Mouse (Mus musculus): ENCODE measurements around the gene Ccdc169. TPM values are rescaled to one million over a fixed set of nuclear protein-coding genes. Genes with fewer than 3 reads are reported as not detected.

Ccdc169 gene
- polyA plus RNA-seq, 1 experiment from 2014 or later: not detected

DNA sequence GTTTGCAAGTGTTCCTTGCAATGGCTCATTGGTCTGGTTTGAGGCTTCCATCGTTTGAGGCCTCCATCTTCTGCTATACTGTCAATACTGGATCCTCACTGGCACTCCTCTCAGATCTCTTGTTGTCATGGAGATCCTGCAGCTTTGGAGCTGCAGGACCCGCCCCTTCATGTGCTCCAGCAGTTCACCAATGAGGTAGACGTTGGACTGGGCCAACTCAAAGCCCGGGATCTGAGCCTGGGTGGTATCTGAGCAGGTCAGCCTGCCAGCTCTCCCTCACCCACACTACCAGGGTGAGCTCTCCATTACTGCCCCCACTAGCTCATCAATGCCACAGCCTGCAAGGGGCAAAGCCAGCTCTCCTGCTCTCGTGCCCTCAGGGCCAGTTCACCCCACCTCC is 20.3 kb downstream of the Ccdc169 start:
- WGBS: 66% methylated on average over 5 of the region's 5 CpGs
- ATAC-seq (replicated peaks; ENCODE audit: low FRiP score, low TSS enrichment, low read depth): no peak

DNA sequence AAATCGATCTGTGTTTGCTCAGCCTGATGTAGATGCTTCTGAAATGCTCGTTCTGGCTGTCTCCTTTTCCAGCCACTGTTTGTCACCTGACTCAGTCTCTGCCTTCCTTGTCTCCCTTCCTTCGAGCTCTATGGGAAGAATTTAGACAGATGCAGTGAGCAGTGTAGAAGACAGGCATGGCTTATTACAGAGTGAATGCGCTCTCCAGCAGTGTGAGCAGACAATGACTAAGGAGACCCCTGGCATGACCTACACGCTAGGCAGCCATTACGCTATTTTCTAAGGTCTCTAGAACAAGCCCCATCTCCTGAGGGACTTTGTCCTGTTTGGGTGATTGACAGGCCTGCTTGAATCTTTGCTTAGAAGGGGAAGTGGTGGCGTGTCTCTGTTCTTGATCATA is 24.0 kb downstream of the Ccdc169 start:
- Histone ChIP-seq H3K9me3 (ENCODE audit: control insufficient read depth, low read length) (no peaks in the 10 kb centered on the region), H3K4me3 (ENCODE audit: low read depth, low read length) (no peak overlapping the region), H3K9ac (ENCODE audit: low read length) (no peak overlapping the region), H3K36me3 (ENCODE audit: control insufficient read depth, insufficient read depth, low read length) (no peaks in the 10 kb centered on the region), H3K27me3 (replicated peaks; ENCODE audit: control insufficient read depth, insufficient read depth, low read length) (no peaks in the 10 kb centered on the region), H3K4me2 (ENCODE audit: low read length) (no peak overlapping the region), H3K27ac (ENCODE audit: low read depth) (no peak overlapping the region), H3K4me1 (replicated peaks; ENCODE audit: control insufficient read depth, insufficient read depth, low read length) (no peaks in the 10 kb centered on the region)
- ATAC-seq (replicated peaks; ENCODE audit: low FRiP score, low TSS enrichment, low read depth) (no peak), DNase-seq (ENCODE audit: low spot score) (peak; percentile 40)
- 72% methylated on average over 7 of the region's 7 CpGs for WGBS

More for the DNA sequence above, 20.3 kb downstream of the Ccdc169 start:
- Histone ChIP-seq H3K4me3 (ENCODE audit: low read depth, low read length) (no peak overlapping the region), H3K4me2 (ENCODE audit: low read length) (no peak overlapping the region), H3K27me3 (replicated peaks; ENCODE audit: control insufficient read depth, insufficient read depth, low read length) (no peaks in the 10 kb centered on the region), H3K36me3 (ENCODE audit: control insufficient read depth, insufficient read depth, low read length) (no peaks in the 10 kb centered on the region), H3K9me3 (ENCODE audit: control insufficient read depth, low read length) (no peaks in the 10 kb centered on the region), H3K27ac (ENCODE audit: low read depth) (no peak overlapping the region), H3K4me1 (replicated peaks; ENCODE audit: control insufficient read depth, insufficient read depth, low read length) (no peaks in the 10 kb centered on the region), H3K9ac (ENCODE audit: low read length) (no peak overlapping the region)
- peak; percentile 36 for DNase-seq (ENCODE audit: low spot score)

DNA sequence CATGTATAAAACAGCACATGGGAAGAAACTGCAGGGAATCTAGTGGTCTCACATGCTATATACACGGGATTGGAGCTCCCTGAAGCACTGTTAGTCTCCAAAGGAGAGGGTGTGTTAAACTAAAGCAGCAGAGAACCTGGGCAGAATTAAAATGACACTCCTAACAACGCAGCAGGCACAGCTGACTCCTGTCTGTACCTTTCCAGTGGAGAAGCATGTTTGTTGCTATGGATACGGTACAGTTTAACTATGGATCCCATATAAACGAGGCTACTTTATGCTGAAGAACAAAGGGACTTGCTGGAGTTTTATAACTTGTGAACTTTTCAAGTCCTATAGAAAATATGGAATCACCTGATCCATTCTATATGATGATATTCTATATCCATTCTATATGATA is 26.4 kb downstream of the Ccdc169 start:
- Histone ChIP-seq H3K27me3 (replicated peaks; ENCODE audit: control insufficient read depth, insufficient read depth, low read length) (no peaks in the 10 kb centered on the region), H3K4me3 (ENCODE audit: low read depth, low read length) (no peak overlapping the region), H3K36me3 (ENCODE audit: control insufficient read depth, insufficient read depth, low read length) (no peaks in the 10 kb centered on the region), H3K27ac (ENCODE audit: low read depth) (no peak overlapping the region), H3K4me2 (ENCODE audit: low read length) (no peak overlapping the region), H3K4me1 (replicated peaks; ENCODE audit: control insufficient read depth, insufficient read depth, low read length) (no peaks in the 10 kb centered on the region), H3K9ac (ENCODE audit: low read length) (no peak overlapping the region), H3K9me3 (ENCODE audit: control insufficient read depth, low read length) (no peaks in the 10 kb centered on the region)
- DNase-seq (ENCODE audit: low spot score) (no peak), ATAC-seq (replicated peaks; ENCODE audit: low FRiP score, low TSS enrichment, low read depth) (no peak)
- 61% methylated on average over 4 of the region's 4 CpGs for WGBS

DNA sequence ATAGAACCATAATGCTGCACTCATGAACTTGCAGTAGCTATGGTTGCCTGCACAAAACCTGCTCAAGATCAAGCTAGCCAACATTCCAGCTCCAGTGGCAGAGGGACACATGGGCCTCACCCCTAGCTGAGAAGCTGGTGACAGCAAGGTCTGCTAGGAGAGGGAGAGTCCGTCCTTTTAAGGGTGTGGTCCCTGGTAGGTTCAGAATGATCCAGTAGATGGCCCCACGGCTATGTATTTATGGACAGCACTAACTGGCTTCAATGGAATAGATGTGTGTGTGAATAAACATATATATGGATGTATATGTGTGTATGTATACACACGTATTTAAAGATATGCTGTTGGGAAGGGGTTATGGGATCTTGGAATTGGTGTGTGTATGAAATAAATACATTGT is 35.3 kb downstream of the Ccdc169 start:
- 69% methylated on average over 3 of the region's 3 CpGs for WGBS
- H3K4me3 ChIP-seq (ENCODE audit: low read depth, low read length): no peak overlapping the region
- no peaks in the 10 kb centered on the region for H3K27me3 ChIP-seq (replicated peaks; ENCODE audit: control insufficient read depth, insufficient read depth, low read length)
- DNase-seq (ENCODE audit: low spot score) (no peak), ATAC-seq (replicated peaks; ENCODE audit: low FRiP score, low TSS enrichment, low read depth) (no peak)
- no peak overlapping the region for H3K27ac ChIP-seq (ENCODE audit: low read depth)
- H3K4me2 ChIP-seq (ENCODE audit: low read length): no peak overlapping the region
- no peak overlapping the region for H3K9ac ChIP-seq (ENCODE audit: low read length)
- no peaks in the 10 kb centered on the region for H3K36me3 ChIP-seq (ENCODE audit: control insufficient read depth, insufficient read depth, low read length)
- no peaks in the 10 kb centered on the region for H3K9me3 ChIP-seq (ENCODE audit: control insufficient read depth, low read length)
- no peaks in the 10 kb centered on the region for H3K4me1 ChIP-seq (replicated peaks; ENCODE audit: control insufficient read depth, insufficient read depth, low read length)

DNA sequence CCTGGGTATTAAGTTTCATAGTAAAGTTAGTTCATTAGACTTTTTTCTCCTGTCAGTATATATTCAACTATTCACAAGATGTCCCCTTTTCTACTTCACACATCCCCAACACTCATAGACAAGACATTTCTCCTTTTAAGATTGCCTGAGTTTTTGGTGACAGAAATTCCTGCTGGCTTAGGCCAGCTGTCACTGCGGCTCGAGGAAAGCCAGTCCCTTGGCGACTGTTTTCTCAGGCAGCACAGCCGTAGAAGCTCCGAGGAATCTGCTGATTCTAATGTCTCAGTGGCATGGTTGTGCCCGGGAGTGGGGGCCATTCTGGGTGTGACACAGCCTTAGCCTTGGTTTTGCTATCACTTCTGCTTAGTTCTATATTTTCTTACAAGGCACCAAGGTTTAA is 40.1 kb downstream of the Ccdc169 start:
- Histone ChIP-seq H3K4me3 (ENCODE audit: low read depth, low read length) (no peak overlapping the region), H3K4me1 (replicated peaks; ENCODE audit: control insufficient read depth, insufficient read depth, low read length) (no peaks in the 10 kb centered on the region), H3K4me2 (ENCODE audit: low read length) (no peak overlapping the region), H3K9me3 (ENCODE audit: control insufficient read depth, low read length) (peaks cover 2% of the 10 kb centered on the region; the same call in 1 of the 2 replicates), H3K27me3 (replicated peaks; ENCODE audit: control insufficient read depth, insufficient read depth, low read length) (no peaks in the 10 kb centered on the region), H3K9ac (ENCODE audit: low read length) (no peak overlapping the region), H3K36me3 (ENCODE audit: control insufficient read depth, insufficient read depth, low read length) (no peaks in the 10 kb centered on the region), H3K27ac (ENCODE audit: low read depth) (no peak overlapping the region)
- 42% methylated on average over 6 of the region's 6 CpGs for WGBS
- no peak for DNase-seq (ENCODE audit: low spot score)
- ATAC-seq (replicated peaks; ENCODE audit: low FRiP score, low TSS enrichment, low read depth): no peak

DNA sequence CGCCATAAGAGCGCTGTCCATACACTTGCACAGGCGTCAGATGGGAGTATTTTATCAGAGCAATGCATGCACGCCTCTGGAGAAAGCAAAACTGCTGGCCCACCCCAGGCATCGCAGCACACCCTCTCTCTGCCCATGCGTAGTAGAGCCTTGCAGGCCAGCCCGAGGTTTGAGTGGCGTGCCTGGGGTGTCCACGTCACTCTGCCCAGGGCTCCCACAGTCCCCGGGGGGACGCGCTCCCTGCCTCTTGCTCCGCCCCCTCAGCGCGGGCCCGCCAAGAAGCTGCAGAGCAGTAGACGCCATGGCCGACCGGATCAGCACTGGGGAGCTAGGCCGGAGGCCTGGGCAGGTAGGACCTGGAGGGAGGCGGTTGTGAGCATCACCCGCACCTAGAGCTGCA is 44.6 kb downstream of the Ccdc169 start, which contains the start of gene Sohlh2:
TSS of gene Sohlh2 (plus strand) at position 263 of the 400 bp plus-strand sequence.
- Histone ChIP-seq H3K36me3 (ENCODE audit: control insufficient read depth, insufficient read depth, low read length) (no peaks in the 10 kb centered on the region), H3K27ac (ENCODE audit: low read depth) (no peak within 1 kb of the TSS), H3K4me3 (ENCODE audit: low read depth, low read length) (no peak within 1 kb of the TSS), H3K27me3 (replicated peaks; ENCODE audit: control insufficient read depth, insufficient read depth, low read length) (no peaks in the 10 kb centered on the region), H3K4me2 (ENCODE audit: low read length) (no peak within 1 kb of the TSS), H3K9me3 (ENCODE audit: control insufficient read depth, low read length) (peaks cover 2% of the 10 kb centered on the region; the same call in 1 of the 2 replicates), H3K9ac (ENCODE audit: low read length) (no peak within 1 kb of the TSS), H3K4me1 (replicated peaks; ENCODE audit: control insufficient read depth, insufficient read depth, low read length) (no peaks in the 10 kb centered on the region)
- no peak for DNase-seq (ENCODE audit: low spot score)
- ATAC-seq (replicated peaks; ENCODE audit: low FRiP score, low TSS enrichment, low read depth): no peak
- 91% methylated on average over 22 of the region's 22 CpGs for WGBS

DNA sequence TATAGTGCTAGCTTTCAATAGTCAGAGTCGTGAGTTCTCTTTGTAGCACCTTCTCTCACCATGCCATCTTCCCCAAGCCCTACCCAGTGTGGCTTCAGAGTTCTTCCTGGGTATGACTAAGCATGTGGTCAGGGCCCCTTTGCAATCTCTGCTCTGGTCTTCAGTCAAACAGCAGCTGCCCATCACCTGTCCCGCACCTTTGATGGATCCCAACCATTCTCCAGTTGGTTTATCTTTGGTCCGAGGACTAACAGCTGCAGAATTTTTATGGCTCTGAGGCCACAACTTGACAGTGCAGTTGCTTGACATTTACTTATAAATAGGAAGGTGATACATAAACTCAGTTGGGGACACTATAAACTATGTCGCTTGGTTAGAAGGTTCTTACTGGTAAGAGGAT is 54.5 kb downstream of the Ccdc169 start:
- Histone ChIP-seq H3K27ac (ENCODE audit: low read depth) (no peak overlapping the region), H3K27me3 (replicated peaks; ENCODE audit: control insufficient read depth, insufficient read depth, low read length) (no peaks in the 10 kb centered on the region), H3K9ac (ENCODE audit: low read length) (no peak overlapping the region), H3K4me3 (ENCODE audit: low read depth, low read length) (no peak overlapping the region), H3K9me3 (ENCODE audit: control insufficient read depth, low read length) (no peaks in the 10 kb centered on the region), H3K4me2 (ENCODE audit: low read length) (no peak overlapping the region), H3K36me3 (ENCODE audit: control insufficient read depth, insufficient read depth, low read length) (no peaks in the 10 kb centered on the region), H3K4me1 (replicated peaks; ENCODE audit: control insufficient read depth, insufficient read depth, low read length) (no peaks in the 10 kb centered on the region)
- WGBS: 61% methylated on average over 4 of the region's 4 CpGs
- DNase-seq (ENCODE audit: low spot score): no peak
- ATAC-seq (replicated peaks; ENCODE audit: low FRiP score, low TSS enrichment, low read depth): no peak

DNA sequence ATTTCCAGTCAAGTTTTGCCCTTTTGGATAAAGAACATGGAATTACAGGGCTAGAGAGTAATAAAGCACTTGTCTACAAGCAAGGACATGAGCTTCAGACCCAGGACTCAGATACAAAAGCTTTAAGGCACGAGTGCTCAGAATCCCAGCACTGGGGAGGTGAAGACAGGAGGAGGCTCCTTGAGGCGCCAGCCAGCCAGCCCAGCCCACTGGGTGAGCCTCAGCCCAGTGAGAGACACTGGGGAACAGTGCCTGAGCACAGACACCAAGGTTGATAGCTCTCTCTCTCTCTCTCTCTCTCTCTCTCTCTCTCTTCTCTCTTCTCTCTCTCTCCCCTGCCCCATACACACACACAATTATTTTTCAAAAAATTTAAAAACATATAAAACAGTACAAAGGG is 56.2 kb downstream of the Ccdc169 start:
- Histone ChIP-seq H3K4me3 (ENCODE audit: low read depth, low read length) (no peak overlapping the region), H3K9me3 (ENCODE audit: control insufficient read depth, low read length) (0 out of 2 replicates have a peak, but pooled peaks cover 2% of the 10 kb centered on the region), H3K27me3 (replicated peaks; ENCODE audit: control insufficient read depth, insufficient read depth, low read length) (no peaks in the 10 kb centered on the region), H3K4me2 (ENCODE audit: low read length) (no peak overlapping the region), H3K27ac (ENCODE audit: low read depth) (no peak overlapping the region), H3K36me3 (ENCODE audit: control insufficient read depth, insufficient read depth, low read length) (no peaks in the 10 kb centered on the region), H3K4me1 (replicated peaks; ENCODE audit: control insufficient read depth, insufficient read depth, low read length) (no peaks in the 10 kb centered on the region), H3K9ac (ENCODE audit: low read length) (no peak overlapping the region)
- DNase-seq (ENCODE audit: low spot score) (no peak), ATAC-seq (replicated peaks; ENCODE audit: low FRiP score, low TSS enrichment, low read depth) (no peak)
- 61% methylated on average over 2 of the region's 2 CpGs for WGBS

DNA sequence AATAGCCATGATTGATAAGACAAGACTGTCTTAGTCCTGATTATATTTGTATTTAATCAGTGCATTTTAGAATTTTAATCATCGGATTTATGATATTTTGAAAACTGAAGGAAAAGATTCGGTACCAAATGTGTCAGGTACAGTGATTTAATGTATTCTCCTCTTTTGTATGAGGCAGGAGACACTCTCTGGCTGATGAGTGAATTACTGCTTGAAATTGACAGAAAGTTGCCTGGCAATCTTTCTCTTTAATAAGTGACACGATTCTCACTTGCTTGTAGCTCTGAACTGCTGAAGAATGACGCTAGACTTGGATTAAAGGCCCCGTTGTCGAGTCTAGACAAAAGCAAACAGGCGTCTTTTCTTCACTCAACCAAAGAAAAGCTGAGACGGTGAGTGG is 57.7 kb downstream of the Ccdc169 start:
- H3K27me3 ChIP-seq (replicated peaks; ENCODE audit: control insufficient read depth, insufficient read depth, low read length): no peaks in the 10 kb centered on the region
- no peak overlapping the region for H3K9ac ChIP-seq (ENCODE audit: low read length)
- H3K27ac ChIP-seq (ENCODE audit: low read depth): no peak overlapping the region
- 87% methylated on average over 8 of the region's 8 CpGs for WGBS
- no peak overlapping the region for H3K4me2 ChIP-seq (ENCODE audit: low read length)
- ATAC-seq (replicated peaks; ENCODE audit: low FRiP score, low TSS enrichment, low read depth) (no peak), DNase-seq (ENCODE audit: low spot score) (no peak)
- H3K4me1 ChIP-seq (replicated peaks; ENCODE audit: control insufficient read depth, insufficient read depth, low read length): no peaks in the 10 kb centered on the region
- no peak overlapping the region for H3K4me3 ChIP-seq (ENCODE audit: low read depth, low read length)
- H3K36me3 ChIP-seq (ENCODE audit: control insufficient read depth, insufficient read depth, low read length): no peaks in the 10 kb centered on the region
- H3K9me3 ChIP-seq (ENCODE audit: control insufficient read depth, low read length): 0 out of 2 replicates have a peak, but pooled peaks cover 2% of the 10 kb centered on the region
